Mouse (Mus musculus) adrenal gland, adult 18-20 months (tissue): ENCODE data around the gene Pard3b. TPM values are rescaled to one million over a fixed set of nuclear protein-coding genes. Genes with fewer than 3 reads are reported as not detected.
"Not testable (repeated sequence)": the region's sequence is repeated elsewhere in the genome, so short reads cannot be mapped to it uniquely, and the experiment has no call there.

ENCODE experiments used
- DNase-seq, 2 experiments: peaks; one replicate each; pipeline ENCODE4 v3.0.0; 2021 to 2022; ENCODE audit warnings: low spot score in 2 of 2
- total RNA-seq, 2 experiments: library from RNA; stranded (reverse); gene quantifications; 1 replicate in 1 of 2; 2 replicates in 1 of 2; pipeline ENCODE4 v1.2.3; 2021

The Pard3b gene
- total RNA-seq, 2 experiments from 2014 or later = 10.0 to 14.3 TPM

DNA sequence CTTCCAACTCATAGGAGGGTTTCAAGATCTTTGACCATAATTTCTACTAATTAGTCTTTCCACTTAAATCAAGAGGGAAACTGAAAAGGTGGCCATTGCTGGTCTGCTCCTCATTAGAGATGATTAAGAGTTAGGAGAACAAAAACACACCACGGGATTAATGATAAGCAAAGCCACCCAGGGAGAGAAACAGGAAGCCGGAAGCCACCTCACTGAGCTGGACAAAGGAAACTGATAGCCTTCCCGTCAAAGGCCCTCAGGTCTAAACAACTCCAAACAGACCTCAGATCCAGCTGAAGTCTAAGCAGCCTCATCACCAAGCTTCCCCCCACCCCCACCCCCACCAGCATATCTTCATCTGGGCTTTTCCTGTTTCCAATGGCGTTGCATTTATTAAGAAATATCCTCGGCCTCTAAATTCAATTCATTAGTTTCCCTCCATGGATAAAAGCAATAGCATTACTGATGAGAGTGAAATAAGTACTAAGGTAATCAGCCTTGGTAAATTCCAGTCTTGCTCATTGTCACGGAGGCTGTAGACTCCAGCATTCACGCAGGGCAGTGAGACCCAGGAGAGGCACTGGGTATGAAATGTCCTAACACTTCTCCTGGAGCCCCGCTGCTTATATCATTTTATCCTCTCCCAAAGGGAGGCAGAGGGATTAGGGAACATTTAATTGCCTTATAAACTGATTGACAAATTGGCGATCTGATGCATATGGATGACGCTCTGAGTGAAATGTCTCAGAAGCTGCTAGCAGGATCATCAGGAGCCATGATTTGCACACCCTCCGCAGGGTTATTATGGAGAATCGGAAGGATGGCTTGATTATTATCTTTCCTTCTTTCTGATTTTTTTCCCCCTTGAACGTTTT lies 925.9 kb downstream of the Pard3b start:
- DNase-seq = no peak

DNA sequence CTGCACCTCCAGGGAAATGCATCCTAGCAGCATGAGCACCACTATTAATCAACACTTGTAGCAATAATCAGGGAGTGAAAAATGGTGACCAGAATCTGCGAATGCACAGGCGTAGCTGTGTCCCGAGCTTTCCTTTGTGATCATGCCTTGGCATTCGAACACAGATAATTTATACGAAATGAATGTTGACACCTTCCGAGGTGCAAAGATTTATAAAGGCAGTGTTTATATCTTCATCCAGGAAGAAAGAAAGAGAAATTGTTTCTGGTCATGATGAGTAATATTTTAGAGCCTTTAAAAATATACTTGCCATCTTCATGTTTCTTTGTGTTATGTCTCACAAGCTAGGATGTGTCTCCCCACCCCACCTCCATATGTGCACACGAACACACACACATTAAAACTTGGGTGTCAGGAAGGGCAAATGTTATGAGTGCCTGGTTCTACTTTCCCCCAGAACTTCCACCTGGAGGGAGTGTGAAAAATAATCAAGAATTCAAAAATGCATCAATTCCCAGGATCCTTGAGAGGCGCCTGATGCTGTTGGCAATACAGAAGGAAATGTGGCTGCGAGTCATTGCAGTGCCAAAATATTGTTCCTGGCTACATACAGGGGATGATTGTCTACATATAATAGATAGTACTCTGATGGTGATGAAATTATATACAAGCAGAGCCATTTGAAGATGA lies 926.6 kb downstream of the Pard3b start:
- DNase-seq = no peak

DNA sequence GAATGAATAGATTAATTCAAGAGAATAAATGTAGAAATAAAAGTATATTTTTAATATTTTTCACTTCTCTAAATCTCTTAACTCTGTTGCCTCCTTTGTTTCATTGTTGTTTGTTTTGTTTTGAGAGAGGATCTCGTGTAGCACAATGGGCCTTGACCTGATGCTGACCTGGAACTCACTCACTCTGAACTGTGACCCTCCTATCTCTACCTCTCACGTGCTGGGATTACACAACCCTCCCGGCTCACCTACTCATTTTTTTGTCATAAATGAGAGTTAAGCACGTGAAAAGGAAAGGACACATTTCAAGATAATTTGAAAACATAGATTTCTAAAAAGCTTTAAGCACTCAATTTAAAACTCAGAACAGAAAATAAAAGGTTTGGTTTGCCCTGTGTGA lies 928.0 kb downstream of the Pard3b start:
- no peak for DNase-seq

DNA sequence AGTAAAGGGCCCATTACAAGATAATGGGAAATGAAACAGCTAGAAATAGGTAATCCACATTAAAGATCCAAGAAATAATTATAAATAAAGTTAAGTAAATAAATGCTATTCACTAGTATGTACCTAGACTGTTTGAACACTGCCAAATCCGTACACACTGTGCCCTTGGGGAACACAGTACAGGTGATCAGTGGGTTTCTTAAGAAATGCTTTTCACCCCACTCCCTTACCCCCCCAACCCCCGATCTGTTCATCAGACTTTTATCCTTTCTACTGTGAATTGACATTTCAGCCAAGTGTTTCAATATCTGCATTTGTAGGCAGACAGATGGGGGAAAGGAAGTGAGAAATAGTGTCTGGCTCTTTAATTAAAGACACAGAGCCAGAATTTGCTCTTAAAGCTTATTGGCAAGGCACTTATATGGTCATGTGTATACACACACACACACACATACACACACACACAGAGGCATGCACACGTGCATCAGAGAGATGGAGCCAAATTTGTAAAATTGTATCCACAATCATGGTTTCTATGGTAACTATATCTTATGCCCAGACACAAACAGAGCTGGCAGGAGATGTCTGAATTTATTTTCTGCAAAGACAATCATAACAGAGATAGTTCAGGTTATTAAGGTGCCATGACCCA lies 938.4 kb downstream of the Pard3b start:
- no peak for DNase-seq

GRCm38 (mm10) chr1:62579024-62579765 lies 940.6 kb downstream of the Pard3b start:
- no peak for DNase-seq

DNA sequence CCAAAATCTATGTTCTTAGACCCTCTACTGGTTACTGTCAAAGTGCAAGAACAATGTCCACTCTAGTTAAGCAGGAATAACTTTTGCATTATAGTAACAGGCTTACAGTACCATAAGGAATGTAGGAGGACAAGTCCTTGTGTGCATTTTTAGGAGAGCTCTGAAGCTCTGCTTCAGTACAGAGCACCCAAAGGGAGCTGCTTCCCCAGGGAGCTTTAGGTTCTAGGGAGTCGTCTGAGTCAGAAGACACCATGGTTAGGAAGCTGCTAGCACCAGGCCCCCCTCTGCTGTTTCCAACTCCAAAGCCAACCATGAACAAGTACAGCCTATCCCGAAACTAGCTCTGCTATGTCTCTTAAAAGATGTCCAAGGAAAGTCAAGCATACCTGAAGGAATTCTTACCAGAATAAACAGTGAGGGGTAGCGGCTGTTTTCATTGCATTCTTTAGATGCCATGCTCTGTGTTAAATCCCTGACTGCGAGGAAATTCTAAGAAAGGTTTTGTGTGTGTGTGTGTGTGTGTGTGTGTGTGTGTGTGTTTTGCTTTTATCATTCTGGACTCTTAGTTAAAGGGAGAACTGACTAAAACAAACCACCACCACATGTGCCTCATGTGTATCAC lies 941.8 kb downstream of the Pard3b start:
- DNase-seq = no peak

DNA sequence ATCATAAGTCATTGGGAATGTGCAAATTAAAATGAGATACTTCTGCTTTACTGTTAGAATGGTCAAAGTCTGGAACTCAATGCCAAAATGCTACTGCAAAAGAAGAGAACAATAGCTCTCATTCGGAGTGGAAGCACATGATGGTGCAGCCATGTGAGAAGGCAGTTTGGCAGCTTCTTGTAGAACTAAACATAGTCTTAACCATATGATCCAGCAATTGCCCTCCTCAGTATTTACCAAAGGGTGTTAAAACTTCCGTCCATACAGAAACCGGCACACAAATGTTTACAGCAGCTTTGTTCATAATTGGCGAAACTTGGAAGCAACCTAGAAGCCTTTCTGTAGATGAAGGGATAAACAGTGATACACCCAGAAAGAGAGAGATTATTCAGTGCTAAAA lies 943.9 kb downstream of the Pard3b start:
- no peak for DNase-seq

GRCm38 (mm10) chr1:62587536-62587935 lies 948.9 kb downstream of the Pard3b start:
- no peak for DNase-seq

DNA sequence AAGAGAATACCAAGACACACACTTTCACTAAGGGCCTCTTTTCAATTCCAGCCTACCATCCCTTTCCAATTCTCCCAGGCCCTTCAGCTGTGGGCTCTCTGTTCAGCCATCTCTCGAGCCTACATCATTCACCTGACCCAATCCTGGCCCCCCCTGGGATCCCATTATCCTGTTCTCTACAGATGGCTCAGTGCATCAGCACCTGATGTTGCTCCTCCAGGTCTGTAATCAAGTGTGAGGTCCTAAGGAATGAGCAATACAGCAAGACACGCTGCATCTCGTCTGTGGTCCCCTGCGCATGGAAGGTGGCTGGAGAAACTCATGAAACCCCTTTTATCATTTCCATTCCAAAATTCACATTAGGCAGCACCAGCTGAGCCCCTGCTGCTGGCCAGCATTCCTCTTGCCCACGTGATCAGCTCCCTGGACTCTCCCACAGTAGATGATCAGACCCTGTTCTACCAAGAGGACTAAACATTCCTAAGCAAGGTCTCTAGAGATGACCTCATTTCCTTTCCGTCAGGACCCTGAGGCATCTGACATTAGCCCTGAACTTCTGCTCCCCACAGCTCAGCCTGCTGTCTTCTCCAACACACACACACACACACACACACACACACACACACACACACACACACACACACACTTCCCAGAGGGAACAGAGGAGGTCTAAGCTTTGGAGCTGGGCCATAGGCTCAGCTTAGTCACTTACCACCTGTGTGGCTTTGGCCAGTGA lies 952.8 kb downstream of the Pard3b start:
- no peak for DNase-seq

- no peak for DNase-seq
These were observed 956.8 kb downstream of the Pard3b start for GRCm38 (mm10) chr1:62595401-62595800.

GRCm38 (mm10) chr1:62597751-62598400 lies 959.3 kb downstream of the Pard3b start:
- DNase-seq = no peak

GRCm38 (mm10) chr1:62598551-62598950 lies 959.9 kb downstream of the Pard3b start:
- no peak for DNase-seq

DNA sequence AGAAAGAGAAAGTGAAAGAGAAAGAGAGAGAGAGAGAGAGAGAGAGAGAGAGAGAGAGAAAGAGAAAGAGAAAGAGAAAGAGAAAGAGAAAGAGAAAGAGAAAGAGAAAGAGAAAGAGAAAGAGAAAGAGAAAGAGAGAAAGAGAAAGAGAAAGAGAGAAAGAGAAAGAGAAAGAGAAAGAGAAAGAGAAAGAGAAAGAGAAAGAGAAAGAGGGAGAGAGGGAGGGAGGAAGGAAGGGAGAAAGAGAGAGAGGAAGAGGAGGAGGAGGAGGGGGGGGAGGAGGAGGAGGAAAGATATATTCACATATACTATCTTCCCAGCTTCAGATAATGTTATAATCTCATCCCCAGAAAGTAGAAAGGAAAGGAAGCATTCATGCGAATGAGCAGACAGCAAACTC lies 966.0 kb downstream of the Pard3b start:
- DNase-seq = not testable (repeated sequence)

GRCm38 (mm10) chr1:62618109-62618665 lies 979.6 kb downstream of the Pard3b start:
- no peak for DNase-seq

GRCm38 (mm10) chr1:62619456-62619855 lies 980.8 kb downstream of the Pard3b start:
- no peak for DNase-seq

- DNase-seq = no peak
These were observed 983.8 kb downstream of the Pard3b start for GRCm38 (mm10) chr1:62622447-62622846.

- no peak for DNase-seq
These were observed 985.5 kb downstream of the Pard3b start for GRCm38 (mm10) chr1:62624166-62624565.

DNA sequence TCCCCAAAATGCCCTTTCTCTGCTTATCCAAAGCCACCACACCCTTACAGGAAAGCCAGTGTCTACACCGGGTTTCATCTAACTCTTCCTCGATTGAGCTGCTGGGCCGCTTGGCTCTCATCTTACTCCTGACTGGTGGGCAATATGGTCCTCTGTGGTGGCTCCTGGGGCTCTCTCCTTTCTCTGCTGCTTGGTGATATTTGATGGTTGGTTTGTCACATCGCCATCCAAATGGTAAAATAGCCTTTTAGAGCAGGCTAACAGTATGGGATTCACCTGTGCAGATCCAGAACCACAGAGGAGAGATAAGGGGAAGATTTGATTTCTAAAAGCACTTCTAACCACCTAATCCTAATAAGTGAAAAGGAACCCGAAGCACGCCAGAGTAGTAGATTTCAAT lies 986.2 kb downstream of the Pard3b start:
- DNase-seq = no peak

DNA sequence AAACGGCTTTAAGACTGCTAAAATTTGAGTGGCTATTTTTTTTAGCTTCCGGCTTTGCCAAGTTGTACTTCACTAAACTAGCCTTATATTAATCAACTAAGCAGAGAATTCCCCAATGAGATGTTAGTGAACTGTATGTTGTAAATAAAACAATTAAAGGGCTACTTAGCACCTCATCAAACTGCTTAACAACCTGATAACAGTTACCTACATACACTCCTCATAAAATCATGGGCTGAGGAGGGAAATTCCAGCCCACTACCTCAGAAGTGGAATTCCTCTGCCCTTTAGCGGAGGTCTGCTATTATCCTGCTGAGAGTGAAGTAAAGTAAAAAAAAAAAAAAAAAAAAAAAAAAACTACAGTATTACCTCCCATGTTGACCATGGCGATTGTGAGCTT lies 986.7 kb downstream of the Pard3b start:
- DNase-seq = no peak
